Mouse (Mus musculus): ENCODE measurements around the gene Emc1. TPM values are rescaled to one million over a fixed set of nuclear protein-coding genes. Genes with fewer than 3 reads are reported as not detected.

The Emc1 gene
- total RNA-seq, 1 experiment from 2014 or later: 58.2 TPM

Small RNA genes lying within 50 kb of the gene (microRNA-seq; reads per million reads assigned to microRNA genes)
- gene Gm24245: 0.36 to 1.4 reads per million in 2 experiments
- 1.0 to 2.5 reads per million in 2 experiments for gene Gm25732

Other genes starting within 250 kb of the Emc1 start
- gene Minos1, start 221.5 kb upstream of the Emc1 start, total RNA-seq (2021): 347 and 389 TPM in 2 replicates
- gene Capzb, start 159.7 kb upstream of the Emc1 start, total RNA-seq (2021): 304 and 325 TPM in 2 replicates
- 9.9 and 13.3 TPM in 2 replicates for gene Pqlc2, start 41.9 kb upstream of the Emc1 start, total RNA-seq (2021)
- gene Akr7a5, start 41.8 kb upstream of the Emc1 start, total RNA-seq (2021): 61.5 and 69.4 TPM in 2 replicates
- gene Mrto4, start within 50 bp of the Emc1 start, total RNA-seq (2021): 61.4 and 68.9 TPM in 2 replicates
- 182 and 200 TPM in 2 replicates for gene Ubr4, start within 50 bp of the Emc1 start, total RNA-seq (2021)
- gene Iffo2, start 178.0 kb downstream of the Emc1 start, total RNA-seq (2021): 14.4 and 15.0 TPM in 2 replicates

Data from adrenal gland, postnatal 25 days (tissue).